Mouse (Mus musculus) mammary gland, adult 2 months (tissue): ENCODE results near the gene Serpina1c. TPM values are rescaled to one million over a fixed set of nuclear protein-coding genes. Genes with fewer than 3 reads are reported as not detected.

Experiments used
- polyA plus RNA-seq: library from polyadenylated mRNA; depleted of rRNA; stranded (reverse); fragments of >200 nt; gene quantifications from 2 replicates; pipeline ENCODE4 v1.2.3, GENCODE M21; 2012; ENCODE audit warnings: low replicate concordance; rRNA removed

Serpina1c gene
- 2.3 and 13.1 TPM in 2 replicates for polyA plus RNA-seq

DNA sequence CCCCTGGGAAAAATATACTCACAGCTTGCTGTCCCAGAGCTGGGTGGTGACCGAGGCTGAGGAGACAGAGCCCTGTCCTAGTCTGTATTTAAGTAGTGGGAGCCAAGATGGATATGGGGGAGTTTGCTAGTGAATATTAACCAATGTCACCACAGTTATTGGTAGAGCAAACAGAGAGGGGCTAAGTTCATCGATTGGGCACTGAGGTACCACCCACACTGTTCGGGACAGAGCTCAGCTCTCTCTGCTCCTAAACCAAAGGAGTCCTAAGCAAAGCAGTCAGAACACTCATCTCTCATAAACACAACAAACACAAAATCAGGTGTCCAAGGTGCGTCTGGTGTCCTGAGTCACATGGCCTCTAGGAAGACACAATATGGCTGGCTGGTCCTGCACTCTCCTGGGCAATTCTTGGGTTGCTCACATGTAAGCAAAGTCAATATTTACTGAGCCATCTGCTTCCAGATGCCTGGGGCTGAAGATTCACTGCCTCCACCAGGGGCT lies at the start of gene Serpina1c:
Gene Serpina1c, minus strand, starts transcription at position 51 of the 504 bp plus-strand sequence.

GRCm38 (mm10) chr12:103863101-103863974 lies 41.3 kb downstream of the Serpina1c start, which contains the start of gene Serpina1a:
Gene Serpina1a (minus strand): TSS chr12:103863562.

Other genes starting within 250 kb of the Serpina1c start
- gene Serpina6, start 247.7 kb downstream of the Serpina1c start, polyA plus RNA-seq = 0.43 TPM in 1 of 2 replicates, not detected in the other
- not detected in 2 replicates for gene Serpina16, start 228.7 kb downstream of the Serpina1c start, polyA plus RNA-seq
- not detected in 2 replicates for gene Serpina1f, start 209.4 kb downstream of the Serpina1c start, polyA plus RNA-seq
- gene Serpina1d, start 131.3 kb downstream of the Serpina1c start, polyA plus RNA-seq = 0.52 and 2.8 TPM in 2 replicates
- gene Serpina1b, start 74.5 kb downstream of the Serpina1c start, polyA plus RNA-seq = 23.0 and 37.2 TPM in 2 replicates
- gene Serpina1a, start 41.3 kb downstream of the Serpina1c start, polyA plus RNA-seq = 15.1 and 35.5 TPM in 2 replicates
- 10.6 and 11.5 TPM in 2 replicates for gene Serpina1e, start 54.1 kb upstream of the Serpina1c start, polyA plus RNA-seq
- 0.07 and 1.2 TPM in 2 replicates for gene Serpina11, start 85.1 kb upstream of the Serpina1c start, polyA plus RNA-seq
- gene Serpina9, start 108.9 kb upstream of the Serpina1c start, polyA plus RNA-seq = 0.04 TPM in 1 of 2 replicates, not detected in the other
- 0.04 and 0.73 TPM in 2 replicates for gene Serpina12, start 139.6 kb upstream of the Serpina1c start, polyA plus RNA-seq
- gene Serpina5, start 196.2 kb upstream of the Serpina1c start, polyA plus RNA-seq = not detected in 2 replicates
- gene Serpina3a, start 207.8 kb upstream of the Serpina1c start, polyA plus RNA-seq = not detected in 2 replicates
- gene Serpina3b, start 223.1 kb upstream of the Serpina1c start, polyA plus RNA-seq = 9.5 TPM in 1 of 2 replicates, not detected in the other
- gene Serpina3c, start 249.0 kb upstream of the Serpina1c start, polyA plus RNA-seq = 28.4 and 61.8 TPM in 2 replicates